Mouse (Mus musculus) cortical plate, adult 2 months (tissue): ENCODE results near the gene Flcn. TPM values are rescaled to one million over a fixed set of nuclear protein-coding genes. Genes with fewer than 3 reads are reported as not detected.

Source experiments
- H3K27ac ChIP-seq: fragments of 200-500 bp; 2 replicates; pipeline ENCODE4 v1.5.1; 2012; ENCODE audit warnings: low read length, control low read depth, inconsistent platforms; ENCODE audit not compliant: insufficient read depth
- H3K4me1 ChIP-seq: fragments of 200-500 bp; 2 replicates; pipeline ENCODE4 v1.6.1; 2011; ENCODE audit warnings: low read length; ENCODE audit not compliant: control insufficient read depth, insufficient read depth
- H3K4me3 ChIP-seq: fragments of 200-500 bp; 2 replicates; pipeline ENCODE4 v1.5.1; 2011; ENCODE audit warnings: mild to moderate bottlenecking, low read length, control low read depth; ENCODE audit not compliant: insufficient read depth
- CTCF ChIP-seq: fragments of 200-500 bp; IDR thresholded peaks from 2 replicates; pipeline ENCODE4 v1.5.1; 2011; ENCODE audit warnings: mild to moderate bottlenecking, control low read depth, low read length; ENCODE audit not compliant: insufficient read depth; ENCODE audit errors: extremely low read depth
- POLR2A ChIP-seq: fragments of 200-500 bp; IDR thresholded peaks from 2 replicates; pipeline ENCODE4 v1.6.1; 2011; ENCODE audit warnings: mild to moderate bottlenecking, low read length, control low read depth; ENCODE audit not compliant: insufficient read depth; ENCODE audit errors: extremely low read depth
- polyA plus RNA-seq: library from polyadenylated mRNA; depleted of rRNA; stranded (reverse); fragments of >200 nt; gene quantifications from 2 replicates; pipeline ENCODE4 v1.2.3, GENCODE M21; 2012

The Flcn gene
- polyA plus RNA-seq, 1 experiment, result 51.6 TPM

DNA sequence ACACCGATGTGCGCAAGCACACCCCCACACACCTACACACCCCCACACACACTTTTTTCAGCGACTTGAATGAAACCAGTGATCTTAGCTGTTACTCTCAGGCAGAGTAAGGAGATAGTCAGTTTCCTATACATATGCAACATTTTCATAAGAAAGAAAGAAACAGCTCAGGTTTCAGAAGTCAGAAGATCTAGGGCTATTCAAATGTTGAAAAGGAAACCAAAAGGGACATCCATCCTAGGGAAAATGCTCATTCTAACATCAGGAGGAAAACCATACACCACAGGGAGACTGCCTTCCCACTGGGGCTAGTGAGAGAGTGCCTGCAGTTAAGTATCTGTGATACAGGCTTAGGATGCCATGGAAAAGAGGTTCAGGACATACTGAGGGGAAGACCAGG is 11.8 kb upstream of the Flcn start:
- TF ChIP-seq CTCF (no peak), POLR2A (no peak)
- Histone ChIP-seq H3K4me1 (no peaks in the 10 kb centered on the region), H3K4me3 (no peak overlapping the region), H3K27ac (no peak overlapping the region)

DNA sequence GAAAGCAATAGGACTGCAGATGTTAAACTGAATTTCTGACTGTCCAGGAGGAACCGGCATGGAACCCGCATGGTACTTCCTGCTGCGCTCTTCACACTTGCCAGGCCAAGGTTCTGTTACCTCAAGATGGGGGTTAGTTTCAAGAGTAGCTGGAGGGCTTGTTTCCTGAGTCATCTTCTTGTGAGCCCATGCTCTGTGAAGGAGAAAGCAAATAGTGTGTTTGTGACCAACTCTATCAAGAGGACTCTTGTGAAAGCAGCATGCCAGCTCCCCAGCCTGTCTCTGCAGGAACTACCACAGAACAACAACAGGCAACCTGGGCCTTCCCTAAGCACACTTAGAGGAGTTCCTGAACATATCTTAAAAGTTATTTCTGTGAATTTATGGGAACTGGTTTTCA is 8.1 kb upstream of the Flcn start:
- no peak overlapping the region for H3K4me3 ChIP-seq
- TF ChIP-seq POLR2A (no peak), CTCF (no peak)
- H3K27ac ChIP-seq, result no peak overlapping the region
- H3K4me1 ChIP-seq, result no peaks in the 10 kb centered on the region

DNA sequence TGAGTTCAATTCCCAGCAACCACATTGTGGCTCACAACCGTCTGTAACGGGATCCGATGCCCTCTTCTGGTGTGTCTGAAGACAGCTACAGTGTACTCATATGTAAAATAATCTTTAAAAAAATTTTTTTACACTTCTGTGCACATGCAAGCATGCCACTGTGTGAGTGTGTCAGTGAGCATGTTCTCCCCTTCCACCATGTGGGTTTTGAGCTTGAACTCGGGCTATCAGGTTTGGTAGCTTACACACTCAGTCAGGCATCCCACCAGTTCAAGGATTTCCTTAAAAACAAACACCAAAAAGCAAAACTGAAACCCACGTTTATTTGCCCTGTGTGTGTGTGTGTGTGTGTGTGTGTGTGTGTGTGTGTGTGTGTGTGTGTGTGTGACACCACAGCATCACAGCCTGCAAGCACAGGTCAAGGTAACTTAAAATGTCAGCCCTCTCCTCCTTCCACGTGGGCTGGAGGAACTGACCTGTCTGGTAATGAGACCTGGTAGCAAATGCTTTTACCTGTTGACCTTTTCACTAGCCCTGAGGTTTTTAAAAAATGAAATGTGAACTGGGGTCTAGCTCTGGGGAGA is 5.8 kb upstream of the Flcn start:
- H3K4me1 ChIP-seq, result no peaks in the 10 kb centered on the region
- no peak overlapping the region for H3K27ac ChIP-seq
- no peak for TF ChIP-seq POLR2A
- no peak for TF ChIP-seq CTCF
- H3K4me3 ChIP-seq, result no peak overlapping the region

DNA sequence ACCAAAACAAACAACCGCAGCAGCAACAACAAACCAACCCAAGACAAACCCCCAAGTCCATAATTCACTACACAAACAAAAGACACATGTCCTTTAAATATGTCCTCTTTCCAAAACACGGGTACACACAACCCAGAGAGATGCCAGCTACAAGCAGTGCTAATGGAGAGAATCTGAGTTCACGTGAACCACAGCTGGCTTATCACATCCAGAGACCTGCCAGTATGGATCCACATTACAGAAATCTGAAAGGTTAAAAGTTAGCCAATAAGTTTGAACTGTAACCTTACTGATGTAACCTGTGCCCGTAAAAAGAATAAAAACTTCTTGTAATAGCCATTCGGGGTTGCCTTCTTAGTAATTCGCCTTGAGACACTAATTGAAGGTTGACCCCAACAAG is 5.1 kb upstream of the Flcn start:
- no peak for TF ChIP-seq CTCF
- TF ChIP-seq POLR2A, result no peak
- H3K4me1 ChIP-seq, result no peaks in the 10 kb centered on the region
- no peak overlapping the region for H3K4me3 ChIP-seq
- no peak overlapping the region for H3K27ac ChIP-seq

DNA sequence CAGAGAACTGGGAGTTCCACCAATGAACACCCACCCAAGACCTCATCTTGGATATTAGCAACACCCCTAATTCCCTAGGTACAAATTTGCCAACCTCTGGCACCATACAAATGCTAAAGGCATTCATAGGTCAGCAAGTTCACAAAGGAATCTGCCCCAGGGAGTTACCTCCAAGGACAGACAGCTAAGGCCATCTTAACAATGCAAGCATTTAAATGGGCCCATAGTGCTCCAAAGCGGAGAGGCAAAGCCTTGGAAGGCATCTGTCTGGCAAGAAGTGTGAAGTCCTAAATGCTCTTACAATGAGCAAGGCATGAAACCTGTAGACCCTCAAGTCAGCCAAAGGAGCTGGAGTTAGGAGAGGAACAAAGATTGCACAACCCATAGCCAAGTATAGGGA is 4.5 kb upstream of the Flcn start:
- Histone ChIP-seq H3K4me3 (no peak overlapping the region), H3K27ac (no peak overlapping the region), H3K4me1 (no peaks in the 10 kb centered on the region)
- no peak for TF ChIP-seq POLR2A
- TF ChIP-seq CTCF, result no peak

DNA sequence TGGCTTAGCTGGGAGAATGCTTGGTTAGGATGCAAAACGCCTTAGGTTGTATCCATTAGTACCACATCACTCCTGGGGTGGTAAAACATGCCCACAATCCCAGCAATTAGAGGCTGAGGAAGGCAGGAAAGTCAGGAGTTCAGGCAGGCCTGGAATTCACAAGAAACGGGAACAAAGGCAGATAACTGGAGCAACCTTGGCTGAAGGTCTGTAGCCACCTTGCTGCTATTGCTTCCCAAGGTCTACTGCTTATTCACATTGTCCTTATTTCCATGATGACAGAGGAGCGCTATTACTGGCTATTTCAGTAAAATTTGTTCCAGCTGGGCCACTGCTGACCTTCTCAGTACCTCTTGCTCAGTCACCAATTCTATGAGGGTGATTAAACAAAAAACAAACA is 3.5 kb upstream of the Flcn start:
- H3K27ac ChIP-seq, result no peak overlapping the region
- H3K4me3 ChIP-seq, result no peak overlapping the region
- peaks cover 3% of the 10 kb centered on the region; the same call in 1 of the 2 replicates for H3K4me1 ChIP-seq
- TF ChIP-seq CTCF, result no peak
- no peak for TF ChIP-seq POLR2A

DNA sequence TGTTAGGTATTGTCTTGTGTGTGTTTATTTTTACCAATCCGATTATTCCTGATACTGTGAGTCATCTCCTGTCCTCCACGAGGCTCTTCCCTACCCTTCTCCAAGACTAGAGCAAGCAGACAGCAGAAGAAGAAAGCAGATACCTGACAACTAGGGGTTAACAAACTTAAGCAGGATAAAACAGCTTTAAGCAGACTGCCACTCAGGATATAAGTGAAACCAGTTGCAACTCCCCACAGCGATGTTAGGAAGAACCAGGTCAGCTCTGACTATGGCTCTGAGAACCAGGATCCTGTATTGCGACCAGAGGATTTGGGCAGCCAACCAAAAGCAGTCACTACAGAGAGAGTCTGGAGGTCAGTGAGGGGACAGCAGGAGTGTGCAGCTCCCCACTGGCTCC is 1.4 kb upstream of the Flcn start:
- no peak for TF ChIP-seq POLR2A
- no peak for TF ChIP-seq CTCF
- H3K4me1 ChIP-seq, result peaks cover 8% of the 10 kb centered on the region
- no peak overlapping the region for H3K4me3 ChIP-seq
- no peak overlapping the region for H3K27ac ChIP-seq

DNA sequence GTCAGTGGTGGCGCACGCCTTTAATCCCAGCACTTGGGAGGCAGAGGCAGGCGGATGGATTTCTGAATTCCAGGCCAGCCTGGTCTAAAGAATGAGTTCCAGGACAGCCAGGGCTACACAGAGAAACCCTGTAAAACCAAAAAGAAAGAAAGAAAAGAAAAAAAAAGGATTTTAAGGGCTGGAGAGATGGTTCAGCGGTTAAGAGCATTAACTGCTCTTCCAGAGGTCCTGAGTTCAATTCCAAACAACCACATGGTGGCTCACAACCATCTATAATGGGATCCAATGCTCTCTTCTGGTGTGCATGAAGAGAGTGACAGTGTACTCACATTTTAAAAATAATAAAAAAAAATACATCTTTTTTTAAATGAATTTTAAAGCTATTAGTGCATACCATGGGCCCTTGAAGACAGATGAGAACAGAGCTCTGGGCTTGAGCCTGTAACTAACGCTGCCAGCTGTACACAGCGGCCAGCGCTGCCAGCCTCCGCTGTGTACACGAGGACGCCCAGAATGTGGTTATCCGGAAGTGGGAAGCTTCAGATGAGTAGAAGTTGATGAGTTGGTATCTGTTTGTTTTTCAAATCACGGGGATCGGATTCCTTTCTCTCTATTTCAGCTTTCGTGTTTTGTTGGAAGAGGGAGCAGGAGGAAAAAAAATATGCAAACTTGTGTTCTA is 803 bp upstream of the Flcn start:
- Histone ChIP-seq H3K4me3 (peak overlapping the region; percentile 98), H3K4me1 (peaks cover 8% of the 10 kb centered on the region), H3K27ac (no peak overlapping the region)
- TF ChIP-seq CTCF (no peak), POLR2A (no peak)

DNA sequence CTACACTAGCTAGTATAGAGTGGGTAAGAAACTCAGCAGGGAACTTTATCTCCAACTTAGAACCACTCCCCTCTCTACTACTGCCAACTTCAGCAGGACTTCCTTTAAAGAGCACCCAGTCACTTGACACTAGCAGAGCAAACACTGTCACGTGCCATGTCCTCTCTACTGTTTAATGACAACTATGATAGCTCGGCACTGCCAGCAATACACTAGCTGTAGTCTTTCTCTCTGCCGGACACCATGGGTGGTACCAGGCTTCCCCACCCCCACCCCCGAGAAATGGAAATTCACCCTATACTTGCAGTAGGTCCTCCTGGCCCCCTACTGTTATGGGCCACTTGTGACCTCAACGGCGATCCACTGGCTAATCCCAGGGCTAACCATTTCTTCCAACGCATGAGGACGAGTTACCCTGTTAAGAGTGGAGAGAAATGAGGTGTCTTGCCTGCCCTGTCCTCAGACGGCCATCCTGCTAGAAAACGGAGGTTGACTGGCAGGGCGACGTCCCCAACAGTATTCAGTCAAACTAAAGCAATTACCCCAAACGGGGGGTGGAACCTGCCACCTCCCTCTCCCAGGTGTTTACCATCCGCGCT is 646 bp downstream of the Flcn start:
- H3K4me3 ChIP-seq, result peak overlapping the region; percentile 98
- TF ChIP-seq CTCF (no peak), POLR2A (no peak)
- peak overlapping the region; percentile 100 for H3K27ac ChIP-seq
- peaks cover 8% of the 10 kb centered on the region for H3K4me1 ChIP-seq

DNA sequence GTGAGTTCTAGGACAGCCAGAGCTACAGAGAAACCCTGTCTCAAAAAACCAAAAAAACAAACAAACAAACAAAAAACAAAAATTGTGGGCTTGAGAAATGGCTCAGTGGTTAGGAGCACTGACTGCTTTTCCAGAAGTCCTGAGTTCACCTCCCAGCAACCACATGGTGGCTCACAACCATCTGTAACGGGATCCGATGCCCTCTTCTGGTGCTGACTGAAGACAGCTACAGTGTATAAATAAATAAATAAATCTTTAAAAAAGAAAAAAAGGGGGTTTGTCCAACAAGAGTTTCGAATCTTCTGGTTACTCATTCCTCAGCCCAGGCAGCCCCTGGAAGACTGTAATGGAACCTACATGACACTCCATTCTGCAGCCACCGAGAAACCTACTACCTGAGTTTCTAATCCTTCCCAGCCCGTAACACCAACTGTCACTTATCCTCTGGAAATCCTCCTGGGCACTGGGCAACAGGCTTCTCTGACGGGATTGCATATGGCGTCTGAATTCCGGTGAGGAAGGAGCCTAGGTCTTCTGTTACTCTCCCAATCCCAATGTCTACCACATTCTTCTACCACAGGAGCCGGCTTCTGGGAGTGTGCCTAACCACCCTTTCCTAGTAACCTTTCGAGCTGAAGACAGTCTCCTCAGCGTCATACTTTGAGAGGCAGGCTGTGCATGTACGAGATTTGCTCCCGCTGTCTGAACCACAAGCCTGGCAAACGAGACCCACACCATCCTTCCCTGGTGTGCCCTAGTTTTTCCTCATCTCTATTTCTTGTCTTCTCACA is 1.5 kb downstream of the Flcn start:
- Histone ChIP-seq H3K27ac (no peak overlapping the region), H3K4me1 (peaks cover 8% of the 10 kb centered on the region), H3K4me3 (peak overlapping the region; percentile 98)
- TF ChIP-seq CTCF, result 0 out of 2 replicates have a peak, but pooled peaks have one; percentile 10
- TF ChIP-seq POLR2A, result no peak
